Mouse (Mus musculus): ENCODE data around the gene Clpx.
"Not testable (repeated sequence)": the region's sequence is repeated elsewhere in the genome, so short reads cannot be mapped to it uniquely, and the experiment has no call there.

Gene Clpx

GRCm38 (mm10) chr9:65289988-65290387 is 4.1 kb upstream of the Clpx start:
- no peak for DNase-seq (ENCODE audit: inconsistent ontology term)

GRCm38 (mm10) chr9:65292421-65292820 is 1.6 kb upstream of the Clpx start:
- DNase-seq (ENCODE audit: inconsistent ontology term): no peak

GRCm38 (mm10) chr9:65293119-65293518 is 941 bp upstream of the Clpx start:
- DNase-seq (ENCODE audit: inconsistent ontology term): no peak

- peak; percentile 24 for DNase-seq (ENCODE audit: inconsistent ontology term)
Observed at GRCm38 (mm10) chr9:65293580-65293972, 484 bp upstream of the Clpx start.

GRCm38 (mm10) chr9:65294716-65295378 is 787 bp downstream of the Clpx start:
- DNase-seq (ENCODE audit: inconsistent ontology term): peak; percentile 36

GRCm38 (mm10) chr9:65297056-65297455 is 3.0 kb downstream of the Clpx start:
- DNase-seq (ENCODE audit: inconsistent ontology term): no peak

GRCm38 (mm10) chr9:65298761-65299160 is 4.7 kb downstream of the Clpx start:
- no peak for DNase-seq (ENCODE audit: inconsistent ontology term)

- no peak for DNase-seq (ENCODE audit: inconsistent ontology term)
Observed at GRCm38 (mm10) chr9:65299650-65300049, 5.6 kb downstream of the Clpx start.

GRCm38 (mm10) chr9:65302327-65302983 is 8.4 kb downstream of the Clpx start:
- DNase-seq (ENCODE audit: inconsistent ontology term): no peak

GRCm38 (mm10) chr9:65303586-65303985 is 9.5 kb downstream of the Clpx start:
- no peak for DNase-seq (ENCODE audit: inconsistent ontology term)

GRCm38 (mm10) chr9:65304300-65304699 is 10.2 kb downstream of the Clpx start:
- DNase-seq (ENCODE audit: inconsistent ontology term): peak; percentile 69

- DNase-seq (ENCODE audit: inconsistent ontology term): no peak
Observed at GRCm38 (mm10) chr9:65306672-65307071, 12.6 kb downstream of the Clpx start.

GRCm38 (mm10) chr9:65308011-65308410 is 14.0 kb downstream of the Clpx start:
- no peak for DNase-seq (ENCODE audit: inconsistent ontology term)

GRCm38 (mm10) chr9:65312669-65313357 is 18.8 kb downstream of the Clpx start:
- no peak for DNase-seq (ENCODE audit: inconsistent ontology term)

- DNase-seq (ENCODE audit: inconsistent ontology term): no peak
Observed at GRCm38 (mm10) chr9:65313846-65314245, 19.8 kb downstream of the Clpx start.

GRCm38 (mm10) chr9:65322255-65322900 is 28.3 kb downstream of the Clpx start:
- DNase-seq (ENCODE audit: inconsistent ontology term): no peak

GRCm38 (mm10) chr9:65325971-65326370 is 31.9 kb downstream of the Clpx start:
- no peak for DNase-seq (ENCODE audit: inconsistent ontology term)

- DNase-seq (ENCODE audit: inconsistent ontology term): no peak
Observed at GRCm38 (mm10) chr9:65327371-65327770, 33.3 kb downstream of the Clpx start.

GRCm38 (mm10) chr9:65333958-65334357 is 39.9 kb downstream of the Clpx start:
- no peak for DNase-seq (ENCODE audit: inconsistent ontology term)

- no peak for DNase-seq (ENCODE audit: inconsistent ontology term)
Observed at GRCm38 (mm10) chr9:65339146-65339545, 45.1 kb downstream of the Clpx start.

- DNase-seq (ENCODE audit: inconsistent ontology term): no peak
Observed at GRCm38 (mm10) chr9:65340414-65340813, 46.4 kb downstream of the Clpx start.

GRCm38 (mm10) chr9:65345439-65345838 is 51.4 kb downstream of the Clpx start:
- not testable (repeated sequence) for DNase-seq (ENCODE audit: inconsistent ontology term)
